Mouse (Mus musculus): ENCODE measurements around the gene Peli2. TPM values are rescaled to one million over a fixed set of nuclear protein-coding genes. Genes with fewer than 3 reads are reported as not detected.

Gene Peli2
- total RNA-seq (2017) = 6.6 and 9.8 TPM in 2 replicates

GRCm38 (mm10) chr14:48120752-48121528, at the start of gene Peli2:
TSS of gene Peli2 (plus strand) at chr14:48120823.
- peak; percentile 76 to 78 for ATAC-seq (replicated peaks in 1 of 2; ENCODE audit: insufficient read depth in 1 of 2, low FRiP score in 2 of 2, low TSS enrichment in 1 of 2, low read depth in 1 of 2, poor library complexity in 2 of 2, severe bottlenecking in 2 of 2)

DNA sequence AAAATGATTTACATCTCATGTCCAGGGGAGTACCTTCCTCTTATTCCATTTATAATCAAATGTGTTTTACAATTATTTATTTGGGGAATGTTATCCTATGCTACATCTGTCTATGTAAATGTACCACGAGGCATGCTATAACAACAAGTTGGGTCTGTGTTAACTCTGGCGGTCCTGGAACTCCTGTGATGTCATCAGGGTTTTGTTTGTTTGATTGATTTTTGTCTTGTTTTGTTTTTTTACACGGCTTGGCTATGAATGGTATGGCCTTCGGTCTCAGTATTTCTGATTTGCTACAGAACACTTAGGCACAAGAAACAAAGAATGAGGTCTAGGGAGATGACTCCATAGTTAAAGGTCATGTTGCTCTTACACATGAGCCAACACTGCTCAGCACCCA, 48.5 kb upstream of the Peli2 start:
- no peak for ATAC-seq (replicated peaks in 1 of 2; ENCODE audit: insufficient read depth in 1 of 2, low FRiP score in 2 of 2, low TSS enrichment in 1 of 2, low read depth in 1 of 2, poor library complexity in 2 of 2, severe bottlenecking in 2 of 2)

- no peak for ATAC-seq (replicated peaks in 1 of 2; ENCODE audit: insufficient read depth in 1 of 2, low FRiP score in 2 of 2, low TSS enrichment in 1 of 2, low read depth in 1 of 2, poor library complexity in 2 of 2, severe bottlenecking in 2 of 2)
Observed at GRCm38 (mm10) chr14:48073247-48074161, 47.1 kb upstream of the Peli2 start.

- 0 out of 4 replicates have a peak, but pooled peaks of 1 of the 2 experiments have one; percentile 48 for ATAC-seq (replicated peaks in 1 of 2; ENCODE audit: insufficient read depth in 1 of 2, low FRiP score in 2 of 2, low TSS enrichment in 1 of 2, low read depth in 1 of 2, poor library complexity in 2 of 2, severe bottlenecking in 2 of 2)
Observed at GRCm38 (mm10) chr14:48079574-48079973, 41.0 kb upstream of the Peli2 start.

- no peak for ATAC-seq (replicated peaks in 1 of 2; ENCODE audit: insufficient read depth in 1 of 2, low FRiP score in 2 of 2, low TSS enrichment in 1 of 2, low read depth in 1 of 2, poor library complexity in 2 of 2, severe bottlenecking in 2 of 2)
Observed at GRCm38 (mm10) chr14:48083836-48084812, 36.5 kb upstream of the Peli2 start.

- ATAC-seq (replicated peaks in 1 of 2; ENCODE audit: insufficient read depth in 1 of 2, low FRiP score in 2 of 2, low TSS enrichment in 1 of 2, low read depth in 1 of 2, poor library complexity in 2 of 2, severe bottlenecking in 2 of 2) = no peak
Observed at GRCm38 (mm10) chr14:48086682-48087297, 33.8 kb upstream of the Peli2 start.

GRCm38 (mm10) chr14:48087298-48087830, 33.3 kb upstream of the Peli2 start:
- ATAC-seq (replicated peaks in 1 of 2; ENCODE audit: insufficient read depth in 1 of 2, low FRiP score in 2 of 2, low TSS enrichment in 1 of 2, low read depth in 1 of 2, poor library complexity in 2 of 2, severe bottlenecking in 2 of 2) = no peak

DNA sequence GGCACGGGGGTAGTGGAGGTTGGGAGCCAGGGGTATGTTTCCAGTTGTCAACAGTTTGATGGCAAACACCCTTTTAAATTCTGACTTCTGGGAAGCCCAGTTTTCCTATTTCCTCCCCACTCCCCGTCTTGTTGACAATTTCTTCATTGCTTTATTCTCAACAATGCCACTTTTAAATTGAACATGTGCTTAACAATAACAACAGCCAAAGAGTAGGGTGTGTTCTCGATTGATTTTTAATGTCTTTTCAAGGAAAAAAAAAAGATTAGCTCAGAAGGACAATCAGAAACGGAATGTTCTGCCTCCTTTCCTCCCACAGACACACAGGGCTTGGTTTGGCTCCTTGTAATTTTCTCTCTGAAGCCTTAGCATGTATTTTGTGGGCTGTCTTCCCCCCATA, 30.2 kb upstream of the Peli2 start:
- no peak for ATAC-seq (replicated peaks in 1 of 2; ENCODE audit: insufficient read depth in 1 of 2, low FRiP score in 2 of 2, low TSS enrichment in 1 of 2, low read depth in 1 of 2, poor library complexity in 2 of 2, severe bottlenecking in 2 of 2)

GRCm38 (mm10) chr14:48091160-48091559, 29.5 kb upstream of the Peli2 start:
- ATAC-seq (replicated peaks in 1 of 2; ENCODE audit: insufficient read depth in 1 of 2, low FRiP score in 2 of 2, low TSS enrichment in 1 of 2, low read depth in 1 of 2, poor library complexity in 2 of 2, severe bottlenecking in 2 of 2) = no peak

DNA sequence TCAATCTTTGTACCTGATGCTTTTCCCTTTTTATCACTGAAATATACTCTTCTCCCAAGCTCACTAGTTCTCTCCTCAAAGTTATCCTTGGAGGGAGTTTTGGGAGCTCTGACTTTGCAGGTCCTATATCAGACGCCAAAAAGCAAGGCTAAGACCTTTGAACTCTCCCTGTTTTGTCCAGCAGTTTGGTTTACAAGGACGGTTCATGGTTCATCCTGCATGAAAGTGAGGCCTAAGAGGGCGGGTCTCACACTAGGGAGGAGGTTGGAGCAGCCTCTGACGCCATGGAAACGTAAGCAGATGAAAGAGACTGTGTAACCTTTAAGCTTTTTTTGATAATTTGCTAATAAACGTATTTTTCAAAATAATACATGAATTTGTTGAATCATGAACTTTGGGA, 22.4 kb upstream of the Peli2 start:
- no peak for ATAC-seq (replicated peaks in 1 of 2; ENCODE audit: insufficient read depth in 1 of 2, low FRiP score in 2 of 2, low TSS enrichment in 1 of 2, low read depth in 1 of 2, poor library complexity in 2 of 2, severe bottlenecking in 2 of 2)

DNA sequence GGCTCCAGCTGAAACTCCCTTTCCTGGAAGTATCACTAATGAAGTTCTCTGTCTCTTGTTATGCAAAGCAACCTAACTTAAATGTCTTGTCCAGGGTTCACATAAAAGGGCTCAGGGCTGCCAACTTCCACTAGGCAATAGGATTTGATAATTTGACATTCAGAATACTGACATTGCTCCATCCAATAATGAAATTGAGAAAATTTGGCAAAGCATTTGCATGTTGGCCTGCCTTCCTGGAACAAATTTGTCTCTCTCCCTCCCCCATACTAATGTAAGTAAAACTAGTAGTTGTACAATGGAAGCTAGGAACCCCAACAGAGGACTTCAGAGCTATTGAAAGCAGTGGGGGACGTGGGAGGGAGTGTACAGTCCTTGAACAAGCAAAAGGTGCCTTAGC, 21.3 kb upstream of the Peli2 start:
- ATAC-seq (replicated peaks in 1 of 2; ENCODE audit: insufficient read depth in 1 of 2, low FRiP score in 2 of 2, low TSS enrichment in 1 of 2, low read depth in 1 of 2, poor library complexity in 2 of 2, severe bottlenecking in 2 of 2) = no peak

DNA sequence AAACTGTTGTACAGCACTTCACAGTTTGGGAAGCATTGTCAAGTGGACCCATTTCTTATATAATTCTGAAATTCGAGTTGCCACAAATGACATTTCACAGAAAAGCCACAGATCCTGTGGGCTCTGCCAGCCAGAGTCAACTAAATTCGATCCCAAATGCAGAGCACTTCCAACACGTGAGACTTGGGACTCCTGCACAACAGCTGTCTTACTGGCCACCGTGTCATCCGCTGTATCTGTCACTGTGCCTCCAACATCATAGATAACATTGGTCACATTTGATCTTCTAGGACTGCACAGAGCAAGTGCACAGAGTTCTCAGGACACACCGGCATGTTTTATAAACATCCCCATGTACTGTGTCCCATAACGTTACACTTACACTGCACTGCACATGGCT, 14.2 kb upstream of the Peli2 start:
- no peak for ATAC-seq (replicated peaks in 1 of 2; ENCODE audit: insufficient read depth in 1 of 2, low FRiP score in 2 of 2, low TSS enrichment in 1 of 2, low read depth in 1 of 2, poor library complexity in 2 of 2, severe bottlenecking in 2 of 2)

GRCm38 (mm10) chr14:48117986-48118385, 2.6 kb upstream of the Peli2 start:
- no peak for ATAC-seq (replicated peaks in 1 of 2; ENCODE audit: insufficient read depth in 1 of 2, low FRiP score in 2 of 2, low TSS enrichment in 1 of 2, low read depth in 1 of 2, poor library complexity in 2 of 2, severe bottlenecking in 2 of 2)

DNA sequence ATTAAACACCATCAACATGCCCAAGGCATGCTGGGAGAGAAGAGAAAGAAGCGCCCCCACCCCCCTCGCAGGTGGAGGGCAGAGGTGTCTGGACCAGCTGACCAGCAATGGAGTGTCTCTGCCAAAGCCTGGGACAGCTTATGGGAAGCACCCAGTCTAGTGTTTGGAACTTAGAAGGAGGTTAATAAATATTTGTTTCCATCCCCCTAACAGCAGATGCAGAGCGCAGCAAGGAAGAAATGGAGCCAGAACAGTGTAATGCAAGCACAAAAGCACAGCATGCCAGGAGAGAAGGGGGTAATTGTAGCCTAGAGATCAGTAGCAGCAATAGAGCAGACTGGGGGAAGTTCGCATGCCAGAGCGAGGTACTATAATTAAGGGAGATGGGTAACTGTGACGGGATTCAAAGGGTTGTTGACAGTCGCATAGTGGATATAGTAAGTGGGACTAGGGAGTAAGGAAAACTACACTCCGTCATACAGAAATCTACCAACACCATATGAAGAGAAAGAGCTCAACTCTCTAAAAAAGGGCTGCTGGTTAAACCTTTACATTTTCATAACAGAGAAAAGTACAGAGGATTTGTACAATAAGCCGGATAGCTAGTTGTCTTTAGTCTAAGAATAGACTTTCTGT, 1.5 kb upstream of the Peli2 start:
- no peak for ATAC-seq (replicated peaks in 1 of 2; ENCODE audit: insufficient read depth in 1 of 2, low FRiP score in 2 of 2, low TSS enrichment in 1 of 2, low read depth in 1 of 2, poor library complexity in 2 of 2, severe bottlenecking in 2 of 2)

DNA sequence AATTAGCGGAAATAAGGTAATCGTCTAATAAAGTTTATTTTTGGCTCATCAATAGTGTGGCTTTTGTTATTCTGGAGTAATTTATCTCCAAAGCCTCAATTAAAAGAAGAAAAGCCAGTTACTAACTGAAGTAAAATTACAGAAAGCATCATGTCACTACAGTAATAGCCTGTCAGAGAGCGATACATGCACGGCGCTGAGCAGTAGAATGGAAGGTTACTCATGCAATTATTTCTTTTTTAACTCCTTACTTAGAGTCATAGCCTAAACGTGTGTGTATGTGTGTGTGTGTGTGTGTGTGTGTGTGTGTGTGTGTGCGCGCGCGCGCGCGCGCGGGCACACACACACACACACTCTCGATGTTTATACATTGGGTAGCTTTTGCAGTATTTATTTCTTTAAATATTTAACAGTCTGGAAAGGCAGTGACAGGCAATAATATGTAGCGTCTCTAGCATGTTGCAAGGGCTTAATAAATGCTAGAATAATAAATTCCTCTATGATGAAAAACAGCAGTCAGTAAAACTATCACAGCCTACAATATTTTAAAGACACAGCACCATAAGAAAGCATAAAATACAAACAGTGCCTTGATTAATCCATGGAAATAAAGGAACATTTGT, 864 bp upstream of the Peli2 start:
- no peak for ATAC-seq (replicated peaks in 1 of 2; ENCODE audit: insufficient read depth in 1 of 2, low FRiP score in 2 of 2, low TSS enrichment in 1 of 2, low read depth in 1 of 2, poor library complexity in 2 of 2, severe bottlenecking in 2 of 2)

GRCm38 (mm10) chr14:48120443-48120751, 226 bp upstream of the Peli2 start:
- ATAC-seq (replicated peaks in 1 of 2; ENCODE audit: insufficient read depth in 1 of 2, low FRiP score in 2 of 2, low TSS enrichment in 1 of 2, low read depth in 1 of 2, poor library complexity in 2 of 2, severe bottlenecking in 2 of 2) = no peak

Data from hematopoietic stem cell, adult 5-6 weeks (primary cell).